Mouse (Mus musculus) right cerebral cortex, postnatal 36 days (tissue): ENCODE measurements around the gene Mfsd14a.

Source experiments
- DNase-seq, 2 experiments: peaks; one replicate each; pipeline ENCODE4 v3.0.0; 2022; ENCODE audit warnings: low spot score in 2 of 2, mixed read lengths in 1 of 2

The Mfsd14a gene

GRCm38 (mm10) chr3:116601781-116602180 lies 60.7 kb downstream of the Mfsd14a start:
- no peak for DNase-seq

- no peak for DNase-seq
Measured at GRCm38 (mm10) chr3:116601005-116601404, 61.5 kb downstream of the Mfsd14a start.

DNA sequence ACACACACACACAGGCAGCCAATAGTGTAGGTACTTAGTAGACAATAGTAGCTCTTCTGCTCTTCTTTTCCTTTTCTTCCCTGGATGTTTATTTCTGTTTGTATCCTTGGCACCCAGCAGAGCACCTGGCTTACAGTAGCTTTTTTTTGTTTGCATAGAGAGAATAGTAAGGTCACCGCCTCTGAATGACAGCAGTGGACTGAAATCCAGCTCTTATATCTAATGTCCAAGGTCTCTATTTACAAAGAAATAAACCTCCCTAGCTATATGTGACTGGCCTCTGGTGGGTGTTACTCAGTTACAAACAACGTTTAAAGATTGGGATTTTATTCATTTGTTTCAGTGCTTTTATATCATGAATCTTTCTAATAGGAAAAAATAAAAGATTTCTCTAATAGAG lies 62.8 kb downstream of the Mfsd14a start:
- DNase-seq: no peak

DNA sequence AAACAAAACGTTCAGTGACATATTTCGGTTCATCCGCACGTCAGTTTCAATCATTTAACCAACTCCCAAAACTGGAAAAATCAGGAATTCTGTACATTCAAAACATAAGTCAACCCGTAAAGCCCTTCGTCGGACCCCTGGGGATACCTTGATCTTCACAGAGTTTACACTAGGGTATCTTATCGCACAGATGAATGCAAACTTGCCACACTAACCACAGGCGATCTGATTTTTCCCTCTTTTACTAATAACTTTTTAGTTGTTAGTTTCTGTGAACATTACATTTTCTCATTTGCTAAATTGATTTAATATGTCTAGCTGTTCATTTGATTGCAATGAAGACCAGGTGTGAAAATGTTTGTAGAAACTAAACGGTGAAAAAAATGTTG lies 66.9 kb downstream of the Mfsd14a start:
- DNase-seq: no peak

DNA sequence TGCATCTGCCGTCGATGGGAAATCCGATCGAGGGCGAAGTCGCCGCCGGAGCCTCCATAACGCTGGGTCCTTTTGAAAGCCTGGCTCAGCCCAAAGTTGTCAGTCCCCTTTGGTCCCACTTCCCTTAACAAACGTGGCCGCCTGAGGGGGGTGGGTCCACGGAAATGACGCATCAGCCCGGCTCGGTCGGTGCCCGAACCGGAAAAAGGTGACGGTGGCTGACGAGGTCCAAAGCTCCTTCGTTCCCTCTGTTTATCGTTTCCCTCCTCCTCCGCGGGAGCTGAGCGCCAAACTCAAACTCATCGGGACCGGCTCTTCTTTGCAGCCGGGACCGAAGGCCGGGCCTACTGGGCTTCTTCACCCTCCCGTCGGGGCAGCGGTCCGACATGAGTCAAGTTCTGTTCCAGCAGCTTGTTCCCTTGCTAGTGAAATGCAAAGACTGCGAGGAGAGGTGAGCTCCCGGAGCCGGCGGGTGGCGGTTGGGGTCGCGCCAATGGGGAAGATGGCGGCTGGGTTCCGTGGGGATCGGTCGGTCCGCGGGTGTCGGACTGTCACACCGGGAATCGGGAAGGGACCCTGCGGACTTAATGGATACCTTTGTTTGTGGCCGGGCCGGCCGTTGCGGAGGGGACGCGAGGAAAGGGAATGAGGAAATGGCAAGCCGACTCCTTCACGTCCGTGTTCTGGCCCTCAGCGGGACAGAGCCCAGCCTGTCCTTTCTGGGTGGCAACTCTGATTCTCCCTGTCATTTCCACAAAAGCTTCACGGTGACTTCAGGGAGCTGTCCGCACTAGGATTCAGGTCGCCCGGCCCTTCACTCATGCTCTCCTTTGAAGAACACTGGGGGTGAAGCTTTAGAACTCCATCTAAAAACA lies 67.5 kb downstream of the Mfsd14a start, which contains the start of gene Sass6:
TSS of gene Sass6 (plus strand) at position 255 of the 875 bp plus-strand sequence.
- DNase-seq: peak; percentile 95 to 96

DNA sequence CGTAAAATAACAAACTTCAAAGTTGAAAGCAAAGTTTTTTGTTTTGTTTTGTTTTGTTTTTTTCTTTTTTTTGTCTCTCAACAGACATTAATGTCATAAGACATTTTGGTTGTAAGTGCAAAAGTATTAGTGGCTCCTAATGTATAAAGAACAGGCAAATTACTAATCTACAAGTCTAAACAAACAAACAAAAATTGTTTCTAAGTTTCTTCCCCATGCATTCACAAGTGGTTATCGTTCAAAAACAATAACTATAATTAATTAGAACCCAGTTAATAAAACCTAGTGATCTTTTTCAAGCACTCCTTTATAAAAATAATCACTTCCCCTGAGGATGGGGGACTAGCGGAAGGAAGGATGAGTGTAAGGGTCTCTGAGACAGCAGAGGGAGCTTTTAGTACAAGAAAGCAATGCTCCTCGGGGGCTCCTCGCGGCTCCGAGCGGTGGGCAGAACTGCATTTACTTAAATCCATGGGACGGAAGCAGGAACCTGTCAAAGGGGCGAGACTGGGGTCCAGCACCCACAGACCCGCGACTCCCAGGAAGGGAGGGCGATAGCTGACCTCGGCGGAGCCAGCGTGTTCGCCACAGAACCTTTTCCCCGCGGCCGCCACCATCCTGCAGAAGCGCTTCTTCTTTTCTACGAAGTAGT lies 68.3 kb downstream of the Mfsd14a start:
- DNase-seq: no peak

GRCm38 (mm10) chr3:116582201-116582600 lies 80.3 kb downstream of the Mfsd14a start:
- DNase-seq: peak; percentile 27 to 61
